Mouse (Mus musculus) hindlimb bud, embryonic 11.5 days (tissue): ENCODE data around the gene Pik3c2b.
A peak's percentile ranks its signal among the peaks of the same experiment; 100 is the strongest.

Experiments
- DNase-seq: peaks from one replicate; pipeline ENCODE4 v3.0.0-alpha.2; 2012; ENCODE audit warnings: low read depth, low spot score; ENCODE audit errors: extremely low spot score

Pik3c2b gene

GRCm38 (mm10) chr1:133090641-133091040 is 45.2 kb downstream of the Pik3c2b start:
- no peak for DNase-seq

GRCm38 (mm10) chr1:133091483-133091882 is 46.0 kb downstream of the Pik3c2b start:
- no peak for DNase-seq

GRCm38 (mm10) chr1:133093719-133094118 is 48.3 kb downstream of the Pik3c2b start:
- DNase-seq, result no peak

GRCm38 (mm10) chr1:133100980-133101798 is 55.7 kb downstream of the Pik3c2b start:
- DNase-seq, result peak; percentile 39

- DNase-seq, result no peak
Observed at GRCm38 (mm10) chr1:133102108-133102507, 56.6 kb downstream of the Pik3c2b start.

GRCm38 (mm10) chr1:133103315-133103714 is 57.8 kb downstream of the Pik3c2b start:
- no peak for DNase-seq

GRCm38 (mm10) chr1:133103871-133104270 is 58.4 kb downstream of the Pik3c2b start:
- DNase-seq, result no peak

GRCm38 (mm10) chr1:133116108-133116507 is 70.6 kb downstream of the Pik3c2b start:
- DNase-seq, result no peak

- DNase-seq, result no peak
Observed at GRCm38 (mm10) chr1:133118127-133118526, 72.7 kb downstream of the Pik3c2b start.

GRCm38 (mm10) chr1:133118844-133119243 is 73.4 kb downstream of the Pik3c2b start:
- no peak for DNase-seq

GRCm38 (mm10) chr1:133119931-133120712 is 74.7 kb downstream of the Pik3c2b start:
- no peak for DNase-seq

- no peak for DNase-seq
Observed at GRCm38 (mm10) chr1:133121246-133121645, 75.8 kb downstream of the Pik3c2b start.

GRCm38 (mm10) chr1:133124137-133124536 is 78.7 kb downstream of the Pik3c2b start:
- no peak for DNase-seq

- DNase-seq, result no peak
Observed at GRCm38 (mm10) chr1:133125640-133126364, 80.3 kb downstream of the Pik3c2b start.

- DNase-seq, result no peak
Observed at GRCm38 (mm10) chr1:133126365-133126740, 80.9 kb downstream of the Pik3c2b start.

GRCm38 (mm10) chr1:133127328-133127727 is 81.9 kb downstream of the Pik3c2b start:
- no peak for DNase-seq

GRCm38 (mm10) chr1:133129471-133130221 is 84.2 kb downstream of the Pik3c2b start:
- DNase-seq, result no peak

- DNase-seq, result peak; percentile 94
Observed at GRCm38 (mm10) chr1:133130638-133131560, 85.4 kb downstream of the Pik3c2b start, which contains the start of gene Ppp1r15b. Ppp1r15b (plus strand) TSS chr1:133131143.

GRCm38 (mm10) chr1:133131561-133131905 is 86.1 kb downstream of the Pik3c2b start:
- DNase-seq, result no peak

GRCm38 (mm10) chr1:133131936-133132335 is 86.5 kb downstream of the Pik3c2b start:
- no peak for DNase-seq
